Comparison of ENCODE assay signal across 8 mouse cellular contexts in the genomic region with DNA sequence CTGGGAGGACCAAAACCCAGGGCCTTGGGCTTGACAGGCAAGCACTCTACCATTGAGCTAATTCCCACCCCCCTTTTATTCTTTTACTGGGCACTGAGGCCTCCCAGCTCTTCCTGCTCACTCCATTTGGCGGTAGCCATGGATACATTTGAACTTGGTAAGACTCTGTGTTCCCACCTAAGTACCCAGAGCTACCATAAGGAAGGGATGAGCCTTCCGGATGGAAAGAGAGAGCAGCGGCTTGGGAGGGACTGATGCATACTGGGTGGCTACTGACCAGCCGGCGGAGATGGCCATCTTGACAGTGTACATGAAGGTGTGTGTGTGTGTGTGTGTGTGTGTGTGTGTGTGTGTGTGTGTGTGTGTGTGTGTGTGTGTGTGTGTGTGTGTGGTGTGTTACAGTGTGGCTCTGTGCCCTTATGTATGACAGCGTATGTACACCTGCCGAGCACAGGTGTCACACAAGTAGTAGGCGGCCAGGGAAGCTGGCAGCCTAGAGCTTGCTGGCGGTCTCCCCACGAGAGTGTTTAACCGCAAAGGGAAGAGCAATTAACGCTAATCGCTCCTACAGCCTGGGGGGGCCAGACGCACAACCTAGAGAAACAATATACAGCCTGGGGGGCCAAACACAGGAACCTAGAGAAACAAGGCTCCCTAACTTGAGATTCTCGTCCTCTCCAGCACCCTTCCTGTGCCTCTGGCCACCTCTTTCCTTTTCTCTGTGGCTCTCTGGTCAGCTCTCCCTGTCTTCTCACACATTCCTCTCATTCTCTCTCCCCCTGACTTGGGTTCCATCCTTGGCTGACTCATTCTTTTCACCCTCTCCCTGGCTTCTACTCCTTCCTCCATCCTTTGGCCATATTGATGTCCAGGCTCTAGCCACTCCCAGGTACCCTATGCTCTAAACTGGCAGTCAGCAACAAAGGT. TPM values are rescaled to one million over a fixed set of nuclear protein-coding genes. Genes with fewer than 3 reads are reported as not detected.
DNase-seq lines count a peak whose midpoint lies in the region; ATAC-seq and TF ChIP-seq lines count a peak whose summit lies in the region.

No protein-coding gene starts in this region.

- H3K9me3 ChIP-seq in lung, embryonic 15.5 days, result no peaks in the 10 kb centered on the region
- H3K9me3 ChIP-seq in hindbrain, postnatal 0 days (ENCODE audit: low read length), result no peaks in the 10 kb centered on the region
- no peaks in the 10 kb centered on the region for H3K9me3 ChIP-seq in neural tube, embryonic 13.5 days

- WGBS in lung, embryonic 15.5 days, result 44% methylated on average over 15 of the region's 15 CpGs
- 11% methylated on average over 15 of the region's 15 CpGs for WGBS in hindbrain, postnatal 0 days
- WGBS in neural tube, embryonic 13.5 days, result 15% methylated on average over 15 of the region's 15 CpGs

- H3K27ac ChIP-seq in lung, embryonic 15.5 days, result peak overlapping the region; percentile 90
- peak overlapping the region; percentile 98 for H3K27ac ChIP-seq in hindbrain, postnatal 0 days
- H3K27ac ChIP-seq in neural tube, embryonic 13.5 days (replicated peaks), result peak overlapping the region; percentile 95

- no peaks in the 10 kb centered on the region for H3K27me3 ChIP-seq in lung, embryonic 15.5 days
- no peaks in the 10 kb centered on the region for H3K27me3 ChIP-seq in hindbrain, postnatal 0 days (ENCODE audit: insufficient read depth, low read length)
- H3K27me3 ChIP-seq in neural tube, embryonic 13.5 days, result no peaks in the 10 kb centered on the region

- peak overlapping the region; percentile 60 for H3K9ac ChIP-seq in lung, embryonic 15.5 days
- H3K9ac ChIP-seq in hindbrain, postnatal 0 days (replicated peaks; ENCODE audit: low read length), result peak overlapping the region; percentile 95
- H3K9ac ChIP-seq in neural tube, embryonic 13.5 days, result peak overlapping the region; percentile 97

- no peak for DNase-seq in lung, postnatal 36 days
- peak; percentile 57 for DNase-seq in embryo, embryonic 10 days (ENCODE audit: low spot score)
- DNase-seq in hindbrain, postnatal 0 days (ENCODE audit: low spot score), result peak; percentile 65
- no peak for DNase-seq in layer of hippocampus, adult 9-10 months (ENCODE audit: low spot score)
- no peak for DNase-seq in gastrocnemius, postnatal 4 days (ENCODE audit: low spot score in 2 of 2)

- peaks cover 4% of the 10 kb centered on the region; the same call in 1 of the 2 replicates for H3K36me3 ChIP-seq in lung, embryonic 15.5 days
- H3K36me3 ChIP-seq in hindbrain, postnatal 0 days (ENCODE audit: insufficient read depth, low read length), result peaks cover 3% of the 10 kb centered on the region; the same call in 1 of the 2 replicates
- peaks cover 5% of the 10 kb centered on the region for H3K36me3 ChIP-seq in neural tube, embryonic 13.5 days

- ATAC-seq in lung, embryonic 15.5 days (ENCODE audit: borderline replicate concordance, extremely low read depth, low FRiP score, low TSS enrichment), result no peak
- peak; percentile 1; the same call in 1 of the 2 replicates for ATAC-seq in hindbrain, postnatal 0 days
- no peak for ATAC-seq in neural tube, embryonic 13.5 days (ENCODE audit: low read depth)
- ATAC-seq in monocyte, adult 5-6 weeks (replicated peaks; ENCODE audit: insufficient number of reproducible peaks, low FRiP score, low TSS enrichment, poor library complexity, severe bottlenecking), result no peak

- TF ChIP-seq CTCF in hindbrain, postnatal 0 days (IDR thresholded peaks at IDR 0.05; ENCODE audit: low read depth), result no peak

- peaks cover 66% of the 10 kb centered on the region for H3K4me1 ChIP-seq in lung, embryonic 15.5 days
- H3K4me1 ChIP-seq in hindbrain, postnatal 0 days (ENCODE audit: insufficient read depth, low read length), result peaks cover 59% of the 10 kb centered on the region
- peaks cover 71% of the 10 kb centered on the region for H3K4me1 ChIP-seq in neural tube, embryonic 13.5 days (replicated peaks)

- peak overlapping the region; percentile 59 for H3K4me3 ChIP-seq in lung, embryonic 15.5 days
- H3K4me3 ChIP-seq in hindbrain, postnatal 0 days (ENCODE audit: low read length), result peak overlapping the region; percentile 77
- peak overlapping the region; percentile 79 for H3K4me3 ChIP-seq in neural tube, embryonic 13.5 days

- peak overlapping the region; percentile 70 for H3K4me2 ChIP-seq in lung, embryonic 15.5 days
- H3K4me2 ChIP-seq in hindbrain, postnatal 0 days (ENCODE audit: low read depth, low read length), result peak overlapping the region; percentile 95
- H3K4me2 ChIP-seq in neural tube, embryonic 13.5 days, result peak overlapping the region; percentile 87

RNA-seq across cellular contexts. Expression of gene Pea15a, which starts 1.5 kb away (rescaled TPM):
- 142 and 146 TPM in 2 replicates for polyA plus RNA-seq in lung, embryonic 15.5 days (2015; fragmentation: Nextera tagmentation; extraction: Ambion mirVana)
- 289 and 309 TPM in 2 replicates for total RNA-seq in hindbrain, postnatal 0 days (2014; rRNA removed)
- polyA plus RNA-seq in hindbrain, postnatal 0 days (2015; fragmentation: Nextera tagmentation; extraction: Ambion mirVana), result 503 and 511 TPM in 2 replicates
- 355 and 388 TPM in 2 replicates for polyA plus RNA-seq in neural tube, embryonic 13.5 days (2015; fragmentation: Nextera tagmentation; extraction: Ambion mirVana)
- total RNA-seq in monocyte, adult 5-6 weeks (2017), result 23.3 to 71.6 TPM (median 23.9 TPM) in 3 replicates
- 100 to 1,000 TPM; 113 TPM for total RNA-seq in gastrocnemius, postnatal 4 days (2021)

RNA-seq across cellular contexts. Expression of gene Casq1, which starts 14.6 kb away (rescaled TPM):
- polyA plus RNA-seq in lung, embryonic 15.5 days (2015; fragmentation: Nextera tagmentation; extraction: Ambion mirVana), result 8.5 and 10.0 TPM in 2 replicates
- total RNA-seq in hindbrain, postnatal 0 days (2014; rRNA removed), result 0.78 and 2.4 TPM in 2 replicates
- polyA plus RNA-seq in hindbrain, postnatal 0 days (2015; fragmentation: Nextera tagmentation; extraction: Ambion mirVana), result 1.7 and 2.0 TPM in 2 replicates
- 2.3 and 2.6 TPM in 2 replicates for polyA plus RNA-seq in neural tube, embryonic 13.5 days (2015; fragmentation: Nextera tagmentation; extraction: Ambion mirVana)
- not detected in 3 replicates for total RNA-seq in monocyte, adult 5-6 weeks (2017)
- 1,000 to 10,000 TPM; 2,015 to 2,024 TPM for total RNA-seq in gastrocnemius, postnatal 4 days (2021)

RNA-seq across cellular contexts. Expression of gene Atp1a4, which starts 53.1 kb away (rescaled TPM):
- not detected in 2 replicates for polyA plus RNA-seq in lung, embryonic 15.5 days (2015; fragmentation: Nextera tagmentation; extraction: Ambion mirVana)
- total RNA-seq in hindbrain, postnatal 0 days (2014; rRNA removed), result 0.10 TPM in 1 of 2 replicates, not detected in the other
- 0.05 TPM in 1 of 2 replicates, not detected in the other for polyA plus RNA-seq in hindbrain, postnatal 0 days (2015; fragmentation: Nextera tagmentation; extraction: Ambion mirVana)
- not detected in 2 replicates for polyA plus RNA-seq in neural tube, embryonic 13.5 days (2015; fragmentation: Nextera tagmentation; extraction: Ambion mirVana)
- 0.43 TPM in 1 of 3 replicates, not detected in the others for total RNA-seq in monocyte, adult 5-6 weeks (2017)
- under 1 TPM; 0.17 to 0.18 TPM for total RNA-seq in gastrocnemius, postnatal 4 days (2021)

RNA-seq across cellular contexts. Expression of gene Igsf8, which starts 56.4 kb away (rescaled TPM):
- polyA plus RNA-seq in lung, embryonic 15.5 days (2015; fragmentation: Nextera tagmentation; extraction: Ambion mirVana), result 46.2 and 49.4 TPM in 2 replicates
- 136 and 150 TPM in 2 replicates for total RNA-seq in hindbrain, postnatal 0 days (2014; rRNA removed)
- 90.2 and 90.8 TPM in 2 replicates for polyA plus RNA-seq in hindbrain, postnatal 0 days (2015; fragmentation: Nextera tagmentation; extraction: Ambion mirVana)
- 116 and 126 TPM in 2 replicates for polyA plus RNA-seq in neural tube, embryonic 13.5 days (2015; fragmentation: Nextera tagmentation; extraction: Ambion mirVana)
- 13.0 to 18.8 TPM (median 16.7 TPM) in 3 replicates for total RNA-seq in monocyte, adult 5-6 weeks (2017)
- total RNA-seq in gastrocnemius, postnatal 4 days (2021), result 10 to 100 TPM; 24.8 to 26.9 TPM

RNA-seq across cellular contexts. Expression of gene Dcaf8, which starts 57.2 kb away (rescaled TPM):
- polyA plus RNA-seq in lung, embryonic 15.5 days (2015; fragmentation: Nextera tagmentation; extraction: Ambion mirVana), result 131 and 134 TPM in 2 replicates
- total RNA-seq in hindbrain, postnatal 0 days (2014; rRNA removed), result 67.1 and 73.0 TPM in 2 replicates
- 73.1 and 79.1 TPM in 2 replicates for polyA plus RNA-seq in hindbrain, postnatal 0 days (2015; fragmentation: Nextera tagmentation; extraction: Ambion mirVana)
- polyA plus RNA-seq in neural tube, embryonic 13.5 days (2015; fragmentation: Nextera tagmentation; extraction: Ambion mirVana), result 94.0 and 96.6 TPM in 2 replicates
- 77.0 to 164 TPM (median 136 TPM) in 3 replicates for total RNA-seq in monocyte, adult 5-6 weeks (2017)
- total RNA-seq in gastrocnemius, postnatal 4 days (2021), result 100 to 1,000 TPM; 139 to 169 TPM

Comparison
In these comparisons a context has a peak if more than half of its experiments do, and no peak if none do; other contexts are left out.
1. DNase-seq: peak in embryo, embryonic 10 days (single experiment) and hindbrain, postnatal 0 days (single experiment); none in lung, postnatal 36 days (single experiment), layer of hippocampus, adult 9-10 months (single experiment) and gastrocnemius, postnatal 4 days (0 of 2).
2. RNA of gene Casq1, which starts 14.6 kb away (total RNA-seq): 2,015 to 2,024 TPM in gastrocnemius, postnatal 4 days; 0.78 to 2.4 TPM in hindbrain, postnatal 0 days and not detected in monocyte, adult 5-6 weeks; every median in the first group is over 100 times any median in the second.
3. Peak in every context shown above with its lines, with median percentiles within 50 percentile points of each other: H3K27ac ChIP-seq, H3K4me2 ChIP-seq, H3K4me3 ChIP-seq and H3K9ac ChIP-seq.